Mouse (Mus musculus) ovary, postnatal 14 days (tissue): ENCODE results near the gene Stoml1.
"Not testable (repeated sequence)": the region's sequence is repeated elsewhere in the genome, so short reads cannot be mapped to it uniquely, and the experiment has no call there.

Source experiments
- DNase-seq: peaks from one replicate; pipeline ENCODE4 v3.0.0; 2022; ENCODE audit warnings: low spot score

Stoml1 gene

GRCm38 (mm10) chr9:58241780-58242485, 11.0 kb upstream of the Stoml1 start:
- peak; percentile 44 for DNase-seq

GRCm38 (mm10) chr9:58242696-58243095, 10.3 kb upstream of the Stoml1 start:
- DNase-seq = no peak

GRCm38 (mm10) chr9:58243696-58244095, 9.3 kb upstream of the Stoml1 start:
- DNase-seq = no peak

- no peak for DNase-seq
These were observed 6.8 kb upstream of the Stoml1 start for GRCm38 (mm10) chr9:58246083-58246591.

GRCm38 (mm10) chr9:58247064-58247759, 5.8 kb upstream of the Stoml1 start:
- peak; percentile 64 for DNase-seq

GRCm38 (mm10) chr9:58248746-58249413, 4.1 kb upstream of the Stoml1 start:
- no peak for DNase-seq

- peak; percentile 58 for DNase-seq
These were observed 3.3 kb upstream of the Stoml1 start, which contains the start of gene Pml for GRCm38 (mm10) chr9:58249592-58250192. Pml (minus strand) TSS chr9:58249786.

- no peak for DNase-seq
These were observed 2.6 kb upstream of the Stoml1 start for GRCm38 (mm10) chr9:58250322-58250721.

- not testable (repeated sequence) for DNase-seq
These were observed 2.2 kb upstream of the Stoml1 start for GRCm38 (mm10) chr9:58250730-58251129.

- not testable (repeated sequence) for DNase-seq
These were observed 800 bp downstream of the Stoml1 start for GRCm38 (mm10) chr9:58253805-58254122.

- DNase-seq = no peak
These were observed 2.1 kb downstream of the Stoml1 start for GRCm38 (mm10) chr9:58255105-58255504.

- no peak for DNase-seq
These were observed 3.0 kb downstream of the Stoml1 start for GRCm38 (mm10) chr9:58255704-58256685.

- no peak for DNase-seq
These were observed 9.5 kb downstream of the Stoml1 start for GRCm38 (mm10) chr9:58262507-58262906.

- DNase-seq = no peak
These were observed 12.4 kb downstream of the Stoml1 start for GRCm38 (mm10) chr9:58265368-58265767.

GRCm38 (mm10) chr9:58266571-58267011, 13.6 kb downstream of the Stoml1 start:
- DNase-seq = no peak

- DNase-seq = no peak
These were observed 14.1 kb downstream of the Stoml1 start for GRCm38 (mm10) chr9:58267046-58267445.

GRCm38 (mm10) chr9:58268384-58269313, 15.7 kb downstream of the Stoml1 start:
- peak; percentile 38 for DNase-seq

- no peak for DNase-seq
These were observed 17.1 kb downstream of the Stoml1 start for GRCm38 (mm10) chr9:58270081-58270480.

GRCm38 (mm10) chr9:58271109-58271508, 18.1 kb downstream of the Stoml1 start:
- no peak for DNase-seq

GRCm38 (mm10) chr9:58271551-58271950, 18.6 kb downstream of the Stoml1 start:
- DNase-seq = not testable (repeated sequence)
